Mouse (Mus musculus) 3T3-L1 (cell line): ENCODE measurements at regions not wholly inside any gene's neighbourhood (a gene's known extent, or its start where the extent isn't known, plus 50 kb on each side); places are given as distances from the start of the nearest gene placed in this dataset.

Experiments used
- DNase-seq: peaks from one replicate; pipeline ENCODE4 v3.0.0-alpha.2; 2015; ENCODE audit warnings: low read depth, low spot score

DNA sequence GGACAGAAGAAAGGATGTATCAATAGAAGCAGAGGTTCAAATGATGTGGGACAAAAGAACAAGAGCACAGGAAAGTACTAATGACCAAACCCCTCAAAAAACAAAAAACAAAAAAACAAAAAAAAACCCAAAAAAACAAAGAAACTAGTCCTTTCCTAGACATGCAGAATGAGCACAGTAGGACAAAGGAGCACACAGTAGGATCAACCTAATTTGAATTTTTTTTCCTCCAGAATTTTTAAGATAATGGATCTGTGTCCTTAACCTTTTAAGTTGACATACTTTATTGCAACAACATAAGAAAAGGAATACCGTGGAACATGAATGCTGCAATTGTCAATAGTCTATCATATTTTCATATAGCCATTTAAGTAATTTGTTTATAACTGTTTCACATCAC lies 370.2 kb upstream of the Dach1 start:
- no peak for DNase-seq

DNA sequence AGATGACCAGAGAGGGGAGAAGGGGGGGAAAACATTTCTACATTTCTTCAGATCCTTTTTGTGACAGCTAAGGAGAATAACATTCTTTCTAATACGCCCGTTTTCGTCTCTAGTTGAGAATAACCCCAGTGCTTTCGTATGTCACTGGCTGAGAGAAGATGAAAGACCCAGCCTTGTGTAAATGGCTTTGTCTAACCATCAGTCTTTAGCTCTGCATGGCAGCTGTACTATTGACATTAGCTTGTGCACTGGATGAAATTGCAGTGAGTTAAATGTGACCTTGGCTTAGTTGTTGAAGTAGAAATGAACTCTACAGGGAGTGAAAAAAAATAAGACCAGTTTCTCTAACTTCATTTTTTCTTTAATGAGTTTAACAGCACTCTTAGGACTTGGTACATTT lies 368.7 kb upstream of the Dach1 start:
- DNase-seq = no peak

DNA sequence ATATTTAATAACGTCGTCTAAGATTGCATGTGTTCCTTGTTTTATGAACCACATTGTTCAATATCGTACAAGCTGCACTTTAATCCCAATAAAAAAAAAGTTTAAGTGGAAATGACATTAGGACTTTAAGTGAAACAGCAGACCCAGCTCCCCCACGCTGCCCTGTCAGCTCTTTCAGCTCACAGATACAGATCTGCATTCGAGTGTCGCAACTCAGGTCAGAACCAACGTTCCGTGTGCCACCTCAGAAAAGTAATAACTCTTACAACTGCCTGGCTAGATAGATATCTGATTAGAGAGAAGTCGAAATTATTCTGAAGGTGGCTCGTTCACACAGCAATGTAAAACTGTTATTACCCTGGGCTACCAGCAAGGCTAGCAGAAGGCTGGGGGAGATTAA lies 364.0 kb upstream of the Dach1 start:
- DNase-seq = no peak

DNA sequence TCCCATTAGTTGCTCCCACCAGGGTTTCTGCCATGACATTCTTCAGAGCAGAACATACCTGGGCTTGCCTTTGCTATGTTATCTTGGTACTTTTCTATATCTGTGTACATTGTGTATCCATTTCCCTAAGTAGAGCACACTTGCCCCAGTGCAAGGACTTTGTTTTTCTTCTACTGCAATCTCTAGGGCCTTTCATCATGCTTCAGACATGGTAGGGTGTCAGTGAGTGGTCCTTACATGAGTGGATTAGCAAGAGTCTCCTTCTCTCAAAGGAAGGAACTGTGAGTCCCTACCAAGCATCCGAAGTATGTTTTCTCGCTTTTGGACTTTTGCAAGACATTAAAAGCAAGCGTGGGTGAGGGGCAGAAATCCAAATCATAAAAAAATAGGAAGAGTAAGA lies 351.4 kb upstream of the Dach1 start:
- no peak for DNase-seq

DNA sequence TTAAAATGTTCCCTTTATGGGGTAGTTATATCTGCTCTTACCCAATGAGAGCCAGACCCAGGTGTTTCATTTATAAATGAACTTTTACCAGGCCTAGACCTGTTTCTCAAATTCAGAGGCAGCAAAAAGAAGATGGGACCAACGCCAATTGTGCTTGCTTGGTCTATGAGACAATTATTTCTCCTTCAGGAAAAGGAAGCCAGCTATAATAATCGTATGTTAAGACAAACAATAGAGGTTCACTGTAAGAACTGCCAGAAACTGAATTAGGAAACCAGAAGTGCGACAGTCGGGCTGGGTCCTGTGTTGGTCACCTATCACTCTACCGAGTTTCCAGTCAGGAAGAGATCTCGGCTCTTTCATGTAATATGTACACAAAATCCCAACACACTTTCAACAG lies 335.8 kb upstream of the Dach1 start:
- no peak for DNase-seq

DNA sequence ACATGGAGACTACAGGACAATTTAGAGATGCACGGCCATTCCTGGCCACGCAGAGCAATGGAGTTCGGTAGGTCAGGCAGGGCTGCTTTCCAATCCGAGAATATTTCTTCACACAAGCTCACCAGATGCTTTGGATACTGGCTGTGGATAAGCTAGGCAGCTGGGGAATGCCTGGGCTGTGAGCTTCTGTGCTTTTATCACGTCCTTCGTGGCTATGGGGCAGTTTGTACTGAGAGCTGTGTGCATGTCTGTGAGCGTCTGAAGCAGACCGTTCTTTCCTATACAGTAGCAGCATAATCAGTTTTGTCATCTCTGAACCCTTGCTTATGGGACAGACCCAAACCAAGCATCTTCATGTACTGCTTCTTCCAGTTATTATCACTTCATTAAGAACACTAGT lies 307.9 kb upstream of the Dach1 start:
- no peak for DNase-seq

DNA sequence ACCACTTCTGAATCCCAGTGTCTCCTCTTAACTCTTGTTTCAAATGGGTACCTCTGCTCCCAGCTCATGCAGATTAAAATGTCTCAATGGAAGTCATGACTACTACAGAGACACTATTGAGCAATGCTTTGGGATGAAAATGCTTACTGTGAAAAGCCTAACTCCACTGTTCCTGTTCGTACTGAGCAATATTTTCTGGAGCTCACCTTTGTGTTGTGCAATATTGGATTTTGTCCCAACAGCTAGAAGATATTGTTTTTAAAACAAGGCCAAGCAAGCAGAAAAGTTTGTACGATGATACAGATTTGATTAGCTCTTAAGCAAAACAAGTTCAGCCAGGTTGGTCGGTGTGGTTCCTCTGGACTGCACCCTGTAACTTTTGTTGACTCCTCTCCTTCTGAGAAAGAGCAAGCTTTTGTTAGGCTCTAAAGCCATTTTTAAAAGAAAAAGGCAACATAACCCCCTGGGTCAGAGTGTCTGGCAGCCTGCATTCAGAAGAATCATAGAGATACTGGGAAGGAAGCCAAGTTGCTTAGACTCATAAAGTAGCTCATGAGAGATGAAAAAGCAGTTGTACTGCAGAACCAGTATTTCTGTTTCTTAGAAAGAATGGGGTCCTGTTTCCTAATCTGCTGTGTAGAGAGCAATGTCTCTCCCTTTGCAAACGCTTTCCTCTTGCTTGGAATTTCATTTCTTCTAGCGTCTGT lies 302.4 kb upstream of the Dach1 start:
- no peak for DNase-seq

DNA sequence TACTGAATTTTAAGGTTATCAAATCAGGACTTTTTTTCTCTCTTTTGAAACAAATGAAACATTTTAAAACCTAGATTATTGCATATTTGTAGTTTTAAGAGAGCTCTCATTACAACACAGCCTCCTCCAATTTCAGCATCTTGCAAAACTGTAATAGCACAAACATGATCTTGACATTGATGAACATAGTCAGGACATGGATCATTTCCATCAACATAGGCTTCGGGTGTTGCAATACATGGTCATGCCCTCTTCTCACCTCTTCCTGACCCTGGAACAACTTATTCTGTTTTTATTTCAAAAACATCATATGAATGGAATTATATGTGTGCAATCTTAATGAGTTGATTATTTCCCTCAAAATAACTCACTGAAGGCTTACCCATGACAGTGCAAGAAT lies 284.9 kb upstream of the Dach1 start:
- no peak for DNase-seq

DNA sequence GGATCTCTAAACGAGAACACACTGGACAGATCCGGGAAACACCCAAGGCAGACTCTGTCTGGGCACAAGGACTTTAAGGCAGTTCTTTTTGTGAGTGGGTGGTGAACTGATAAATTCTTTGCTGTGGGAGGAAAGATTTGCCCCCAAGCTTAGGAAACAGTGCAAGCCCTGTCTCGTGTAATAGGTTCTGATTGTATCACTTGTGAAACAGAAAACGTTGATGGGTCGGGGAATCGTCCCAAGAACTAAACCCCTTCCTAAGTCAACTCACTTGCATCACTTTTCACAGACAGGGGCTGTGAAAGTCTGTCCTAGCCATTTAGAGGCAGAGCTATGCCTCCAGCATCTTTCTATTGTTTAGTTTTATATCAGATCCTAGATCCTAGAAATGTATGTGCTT lies 282.6 kb upstream of the Dach1 start:
- no peak for DNase-seq

DNA sequence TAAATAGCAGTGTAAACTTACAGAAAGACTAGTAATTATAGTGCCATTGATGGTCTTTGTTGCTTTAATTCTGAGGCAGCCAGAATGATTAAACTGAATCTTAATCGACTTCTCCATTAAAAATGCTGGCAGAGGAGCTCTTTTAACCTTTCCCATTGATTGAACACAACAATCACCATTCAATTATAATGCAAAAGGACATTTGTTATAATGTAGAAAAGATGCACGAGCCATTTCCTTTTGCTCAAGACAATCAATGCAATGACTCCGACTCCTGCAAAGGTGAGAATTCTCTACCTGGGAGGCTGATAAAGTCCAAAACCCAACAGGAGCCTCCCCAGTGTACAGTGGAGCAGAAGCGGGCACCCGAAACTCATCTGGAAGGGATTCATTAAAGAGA lies 280.0 kb upstream of the Dach1 start:
- DNase-seq = no peak

DNA sequence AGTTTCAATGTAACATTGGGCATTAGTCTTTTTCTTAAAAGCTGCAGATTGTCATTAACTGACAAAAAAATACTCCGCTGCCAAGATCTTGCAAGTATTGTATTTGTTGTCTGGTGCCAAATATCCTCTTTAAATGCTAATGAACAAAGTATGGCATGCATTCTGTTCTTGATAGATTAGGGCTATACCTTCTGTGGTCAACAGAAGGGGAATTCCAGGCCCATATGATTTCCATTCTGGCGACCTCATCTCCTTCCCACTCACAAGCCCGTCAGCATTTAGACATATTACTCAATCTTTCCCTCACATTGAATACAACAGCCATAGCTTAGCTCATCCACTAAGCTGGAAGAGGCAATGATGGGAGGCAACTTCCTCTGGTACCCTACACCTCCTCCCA lies 272.8 kb upstream of the Dach1 start:
- DNase-seq = no peak

DNA sequence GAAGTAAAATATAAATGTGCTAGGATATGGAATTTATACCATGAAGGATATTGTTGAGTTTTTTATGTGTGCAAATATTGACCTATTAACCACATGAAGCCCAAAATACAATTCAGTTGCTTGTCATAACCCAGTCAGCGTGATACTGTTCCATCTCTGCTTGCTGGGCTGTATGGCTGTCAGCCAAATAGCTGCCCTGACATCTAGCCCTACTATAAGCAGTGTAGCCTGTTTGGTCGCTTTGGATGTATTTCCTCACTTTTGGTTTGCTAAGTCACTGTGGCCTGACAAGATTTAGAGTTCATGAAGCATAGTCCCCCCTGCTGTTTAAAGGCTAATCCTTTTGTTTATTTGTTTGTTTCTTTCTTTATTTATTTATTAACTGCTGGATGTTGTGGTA lies 272.4 kb upstream of the Dach1 start:
- no peak for DNase-seq

DNA sequence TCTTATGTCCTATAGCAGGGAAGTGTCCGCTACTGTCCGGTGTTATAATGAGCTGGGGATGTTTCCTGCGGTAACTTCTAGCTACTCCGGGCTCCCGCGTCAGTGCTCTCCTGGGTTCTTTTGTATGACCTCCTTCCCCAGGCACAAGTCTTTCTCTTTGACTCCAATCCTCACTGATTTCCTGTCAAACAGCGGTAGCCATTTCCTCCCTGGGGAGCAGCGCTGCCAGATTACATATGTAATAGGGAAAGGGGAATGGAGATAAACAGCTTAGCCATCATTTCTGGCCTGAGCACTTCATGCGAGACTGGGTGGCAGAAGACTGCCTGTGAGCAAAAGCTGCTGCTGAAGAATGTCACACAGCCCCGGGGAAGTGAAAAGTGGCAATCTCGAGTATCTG lies 262.4 kb upstream of the Dach1 start:
- no peak for DNase-seq

DNA sequence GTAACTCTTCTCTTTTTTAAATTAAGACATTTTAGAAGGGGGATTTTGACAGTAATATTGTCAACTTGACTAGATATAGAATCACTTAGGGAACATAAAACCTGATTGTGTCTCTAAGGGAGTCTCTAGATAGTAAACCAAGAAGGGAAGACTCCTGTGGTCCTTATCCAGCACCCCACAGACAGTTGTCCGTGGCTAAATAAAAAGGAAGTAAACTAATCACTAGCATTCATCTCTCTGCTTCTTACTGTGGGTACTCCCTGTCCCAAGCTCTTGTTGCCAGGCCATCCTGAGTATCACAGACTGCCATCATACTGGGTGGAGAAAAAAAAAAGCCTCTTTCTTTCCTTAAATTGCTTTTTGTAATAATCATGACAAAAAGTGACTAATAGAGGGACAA lies 248.2 kb upstream of the Dach1 start:
- DNase-seq = no peak

DNA sequence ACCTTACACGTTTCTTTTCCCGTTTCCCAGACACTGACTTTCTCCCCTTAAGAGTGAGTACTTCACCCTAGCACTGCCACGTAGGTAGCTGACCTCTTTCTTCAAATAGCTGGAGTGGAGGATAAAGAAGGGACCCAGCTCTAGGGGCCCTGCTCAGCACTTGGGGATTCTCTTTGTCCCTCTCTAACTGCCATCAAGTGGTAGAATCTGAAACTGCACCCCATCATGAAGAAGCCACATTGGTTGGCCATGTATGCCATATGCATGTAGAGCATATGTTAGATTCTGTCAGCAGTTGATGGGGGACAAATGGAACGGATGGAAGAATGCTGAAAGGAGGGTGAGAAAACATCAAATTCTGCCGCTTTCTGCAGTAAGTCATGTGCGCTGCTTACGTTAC lies 244.6 kb upstream of the Dach1 start:
- DNase-seq = peak; percentile 8

DNA sequence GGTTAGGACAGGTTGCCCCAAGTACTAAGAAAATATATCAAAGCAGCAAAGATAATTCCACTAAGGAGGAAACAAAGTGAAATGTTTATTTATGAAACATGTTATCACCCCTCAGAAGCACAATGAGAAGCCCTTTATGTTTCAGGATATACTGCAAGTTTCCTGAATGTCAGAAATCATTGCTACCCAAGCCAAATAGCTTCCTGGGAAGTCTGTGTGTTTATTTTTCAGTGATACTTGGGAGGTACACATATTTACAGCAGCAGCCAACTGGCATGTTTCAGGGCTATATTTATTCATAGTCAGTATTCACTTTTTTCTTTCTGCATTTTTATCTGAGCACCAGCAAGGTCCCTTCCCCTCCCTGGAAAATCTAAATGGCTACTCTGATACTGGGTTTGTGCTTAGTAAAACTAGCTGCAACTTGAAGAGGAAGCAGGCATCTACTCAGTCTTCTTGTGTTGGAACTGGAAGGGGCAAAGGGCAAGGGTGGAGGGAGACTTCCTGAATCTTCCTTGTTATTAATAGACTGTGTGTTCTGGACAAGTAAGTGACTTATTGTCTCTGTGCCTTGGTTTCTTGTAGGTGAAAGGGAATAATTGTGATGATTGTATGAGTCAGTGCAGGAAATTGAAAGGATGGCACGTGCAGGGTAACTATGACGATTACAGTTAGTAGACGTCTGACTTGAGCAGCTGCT lies 236.5 kb upstream of the Dach1 start:
- no peak for DNase-seq

DNA sequence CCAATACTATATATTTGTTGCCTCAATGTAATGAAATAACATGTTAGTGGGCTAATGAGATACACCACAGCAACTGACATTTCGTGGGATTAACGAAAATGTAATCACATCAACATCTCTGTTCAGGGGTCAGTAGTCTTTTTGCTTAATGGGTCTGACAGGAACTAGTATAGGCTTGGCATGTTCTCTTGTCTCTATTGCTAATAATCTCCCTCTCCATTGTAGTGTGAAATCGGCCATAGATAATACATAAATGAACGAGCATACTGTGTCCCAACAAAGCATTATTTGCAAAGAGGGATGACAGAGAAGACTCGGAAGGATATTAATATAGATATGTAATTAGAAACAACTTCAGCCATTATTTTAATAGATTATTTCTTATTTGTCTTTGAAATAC lies 234.5 kb upstream of the Dach1 start:
- no peak for DNase-seq

DNA sequence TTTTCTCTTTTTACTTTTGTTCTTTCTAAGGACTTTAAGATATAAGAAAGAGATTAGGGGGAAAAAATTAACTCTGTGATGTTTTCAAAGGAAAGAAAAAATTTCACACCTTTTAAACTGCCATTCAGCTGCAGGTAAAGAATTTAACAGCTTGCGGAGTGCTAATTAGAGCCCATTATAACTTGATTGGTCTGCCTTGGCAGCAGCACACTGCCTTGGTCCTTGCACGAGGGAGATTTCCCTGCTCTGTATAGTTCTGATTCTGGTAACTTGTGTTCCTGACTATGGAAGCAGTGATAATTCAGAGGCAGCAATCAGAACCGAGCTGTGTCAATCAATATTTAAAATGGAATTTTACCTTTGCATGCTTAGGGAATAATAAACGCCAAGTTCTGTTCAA lies 218.3 kb upstream of the Dach1 start:
- no peak for DNase-seq
